Mouse (Mus musculus): ENCODE measurements around the gene Filip1. TPM values are rescaled to one million over a fixed set of nuclear protein-coding genes. Genes with fewer than 3 reads are reported as not detected.

The Filip1 gene
- polyA plus RNA-seq (2014; fragmentation: Illumina TruSeq; extraction: RNeasy Lipid Tissue Mini Kit (QIAGEN cat#74804); ENCODE audit: low read depth, low replicate concordance): 0.26 TPM

DNA sequence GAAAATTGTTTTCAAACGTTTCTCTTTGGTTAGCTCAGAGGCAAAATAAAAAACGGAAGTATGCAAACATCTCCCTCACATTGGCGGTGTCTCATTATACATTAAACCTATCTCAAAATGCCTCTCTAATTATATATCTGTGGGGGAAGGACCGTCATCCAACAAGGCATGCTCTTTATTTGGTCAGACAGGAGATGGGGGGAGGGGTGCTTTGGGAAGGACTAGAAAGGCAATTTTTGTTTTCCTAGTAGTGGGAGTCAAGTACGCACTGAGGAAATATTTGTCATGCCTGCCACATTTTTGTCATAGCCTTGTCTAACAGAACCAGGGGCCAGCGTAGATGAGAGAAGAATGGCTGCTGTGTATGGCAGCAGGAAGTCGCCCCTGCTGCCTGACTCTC is at the start of gene Filip1:
Filip1 (minus strand) TSS at position 101 of the 400 bp plus-strand sequence.

DNA sequence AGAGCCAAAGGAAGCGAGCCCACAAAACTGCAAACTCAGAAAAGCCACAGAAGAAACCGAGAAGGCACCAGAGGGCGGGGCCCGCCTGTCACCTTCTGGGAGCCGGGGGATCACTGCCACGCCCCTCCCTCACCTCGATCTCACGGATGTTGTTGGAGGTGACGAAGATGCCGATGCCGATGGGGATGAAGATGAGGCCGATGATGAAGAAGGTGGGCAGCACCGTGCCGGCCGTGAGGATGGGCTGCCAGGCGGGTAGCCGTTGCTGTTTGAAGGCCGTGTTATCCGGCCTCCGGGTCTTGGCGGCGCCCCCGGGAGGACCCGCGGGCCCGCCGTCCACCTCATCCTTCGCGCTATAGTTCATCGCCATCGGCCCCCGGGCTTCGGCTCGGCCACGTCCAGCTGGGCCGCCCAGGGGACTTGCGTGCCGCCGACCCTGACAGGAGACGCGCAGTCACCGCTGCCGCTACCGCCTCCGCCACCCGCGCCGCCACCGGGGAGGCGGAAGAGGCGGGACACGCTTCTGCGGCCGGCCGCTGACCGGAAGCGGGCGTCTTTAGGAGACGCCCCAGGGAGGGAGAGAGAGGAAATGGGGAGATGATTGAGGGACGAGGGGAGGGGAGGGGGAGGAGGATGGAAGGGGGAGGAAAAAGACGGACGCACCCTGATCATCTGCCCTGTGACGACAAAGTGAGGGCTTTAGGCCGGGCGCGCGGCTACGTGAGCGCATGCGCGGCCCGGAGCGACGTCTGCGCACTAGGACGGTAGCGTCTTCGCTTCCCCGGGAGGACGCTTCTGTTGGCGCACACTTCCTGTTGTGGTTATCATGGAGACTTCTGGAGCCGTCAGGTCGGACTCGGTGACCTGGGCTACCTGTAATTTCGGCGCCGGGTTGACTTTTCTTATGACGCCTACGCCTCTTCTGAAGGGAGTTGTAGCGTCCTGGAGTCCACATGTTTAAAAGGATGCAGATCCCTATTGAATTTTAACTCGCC is 219.5 kb downstream of the Filip1 start, which contains the start of gene Tmem30a:
Tmem30a (minus strand) TSS at position 667 of the 995 bp plus-strand sequence.

Other genes with a start within 250 kb of the Filip1 start
- 412 TPM for gene Tmem30a, start 219.3 kb downstream of the Filip1 start, polyA plus RNA-seq (2014; fragmentation: Illumina TruSeq; extraction: RNeasy Lipid Tissue Mini Kit (QIAGEN cat#74804); ENCODE audit: low read depth, low replicate concordance)
- gene Senp6, start 54.1 kb upstream of the Filip1 start, polyA plus RNA-seq (2014; fragmentation: Illumina TruSeq; extraction: RNeasy Lipid Tissue Mini Kit (QIAGEN cat#74804); ENCODE audit: low read depth, low replicate concordance): 56.9 TPM
- gene Myo6, start 152.2 kb upstream of the Filip1 start, polyA plus RNA-seq (2014; fragmentation: Illumina TruSeq; extraction: RNeasy Lipid Tissue Mini Kit (QIAGEN cat#74804); ENCODE audit: low read depth, low replicate concordance): 22.3 TPM

Measured in liver, adult 10 weeks (tissue).